Mouse (Mus musculus): ENCODE measurements around the gene Tex22.

Gene Tex22

DNA sequence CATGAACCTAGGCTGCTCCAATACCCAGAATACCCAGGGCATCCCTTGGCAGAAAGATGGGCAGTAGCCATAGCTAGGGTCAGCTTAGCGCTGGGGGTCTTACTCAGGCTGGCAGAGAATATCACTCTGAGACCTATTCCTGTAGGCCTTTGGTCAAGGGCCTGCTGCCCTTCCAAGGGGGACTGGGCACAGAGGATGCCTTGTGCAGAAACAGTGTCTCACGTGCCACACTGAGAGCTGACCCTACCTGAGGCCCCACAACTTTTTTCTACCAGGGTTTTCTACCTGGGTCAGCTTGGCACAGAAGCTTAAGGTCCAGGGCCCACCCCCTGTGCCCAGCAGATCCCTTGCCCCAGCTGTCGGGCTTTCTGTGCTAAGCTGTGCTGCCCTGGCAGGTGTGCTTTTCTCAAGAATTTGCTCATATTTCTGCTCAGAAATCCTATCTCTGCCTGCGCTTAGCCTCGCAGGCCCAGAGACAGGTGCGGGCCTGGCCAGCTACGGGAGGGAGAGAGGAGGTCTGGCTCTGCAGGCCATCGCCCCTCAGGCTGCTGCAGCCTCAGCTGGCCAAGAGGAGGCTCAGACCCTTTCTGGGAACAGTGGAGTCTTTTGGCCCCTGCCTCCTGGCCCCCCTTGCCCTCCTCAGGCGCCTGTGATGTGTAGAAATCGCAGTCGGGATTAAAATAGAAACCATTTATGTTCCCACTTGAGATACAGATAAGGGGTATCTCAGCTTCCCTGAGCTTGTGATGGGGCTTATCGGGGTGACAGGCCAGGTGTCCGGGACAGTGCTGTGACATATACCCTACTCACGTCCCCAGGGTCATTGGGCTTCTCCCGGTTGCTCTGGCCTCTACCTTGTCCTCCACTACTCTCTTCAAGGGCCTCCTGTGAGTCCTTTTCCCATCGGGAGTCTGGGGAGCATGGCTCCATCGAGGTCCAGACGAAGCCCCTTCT is 63.2 kb downstream of the Tex22 start:
- in situ Hi-C loops (cut with MboI), result no loop called here

DNA sequence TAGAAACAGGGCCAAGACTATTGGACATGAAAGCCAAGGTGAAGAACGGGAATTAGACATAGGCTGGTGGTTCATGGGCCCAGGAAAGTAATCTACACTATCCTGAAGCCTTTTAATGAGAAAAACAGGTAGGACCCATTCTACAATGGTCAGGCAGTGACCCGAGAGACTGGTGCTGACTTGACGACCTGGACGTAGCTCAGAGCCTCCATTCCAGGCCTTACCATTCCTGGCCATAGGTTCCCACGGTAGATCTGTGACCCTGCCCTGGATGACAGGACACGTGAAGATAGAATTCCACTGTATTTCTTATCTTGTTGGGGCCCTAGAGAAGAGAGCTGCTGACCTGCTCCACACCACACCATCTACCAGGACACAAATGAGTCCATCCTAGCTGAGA is 64.0 kb downstream of the Tex22 start:
- in situ Hi-C loops (cut with MboI), result no loop called here

Data from mature B cell (primary cell).